Mouse (Mus musculus): ENCODE results near the gene Traf5. TPM values are rescaled to one million over a fixed set of nuclear protein-coding genes. Genes with fewer than 3 reads are reported as not detected.
A peak's percentile ranks its signal among the peaks of the same experiment; 100 is the strongest.

The Traf5 gene
- polyA plus RNA-seq, 1 experiment from 2014 or later: 21.3 TPM

- H3K9ac ChIP-seq (ENCODE audit: low read length): no peak overlapping the region
- ATAC-seq (replicated peaks; ENCODE audit: low FRiP score, low TSS enrichment, low read depth) (no peak), DNase-seq (ENCODE audit: low spot score) (no peak)
- H3K27ac ChIP-seq (ENCODE audit: low read depth): no peak overlapping the region
- H3K4me3 ChIP-seq (ENCODE audit: low read depth, low read length): no peak overlapping the region
- H3K36me3 ChIP-seq (ENCODE audit: control insufficient read depth, insufficient read depth, low read length): no peaks in the 10 kb centered on the region
- peaks cover 42% of the 10 kb centered on the region for H3K4me1 ChIP-seq (replicated peaks; ENCODE audit: control insufficient read depth, insufficient read depth, low read length)
- no peak overlapping the region for H3K4me2 ChIP-seq (ENCODE audit: low read length)
- H3K27me3 ChIP-seq (replicated peaks; ENCODE audit: control insufficient read depth, insufficient read depth, low read length): no peaks in the 10 kb centered on the region
- H3K9me3 ChIP-seq (ENCODE audit: control insufficient read depth, low read length): peaks cover 9% of the 10 kb centered on the region
These were observed 15.4 kb downstream of the Traf5 start for GRCm38 (mm10) chr1:192076796-192077535.

DNA sequence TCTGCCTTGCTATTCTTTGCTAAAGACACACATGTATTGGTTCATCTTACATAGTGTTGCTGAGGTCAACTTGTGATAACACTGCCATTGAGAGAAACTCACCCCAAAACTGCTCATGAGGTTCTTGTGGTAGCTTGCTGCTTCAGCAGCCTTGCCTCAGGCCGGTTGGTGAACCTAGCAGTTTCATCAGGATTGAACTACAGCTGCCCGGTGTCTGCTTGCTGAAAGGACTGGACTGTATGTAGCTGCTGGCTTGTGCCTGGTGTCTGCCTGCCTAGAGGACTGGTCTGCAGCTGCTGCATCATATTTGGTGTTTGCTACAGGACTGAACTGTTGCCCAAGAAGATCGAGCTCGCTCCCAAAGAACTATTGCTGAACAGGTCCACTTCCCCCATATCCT, 16.3 kb downstream of the Traf5 start:
- Histone ChIP-seq H3K9ac (ENCODE audit: low read length) (no peak overlapping the region), H3K9me3 (ENCODE audit: control insufficient read depth, low read length) (0 out of 2 replicates have a peak, but pooled peaks cover 3% of the 10 kb centered on the region), H3K27ac (ENCODE audit: low read depth) (no peak overlapping the region), H3K4me1 (replicated peaks; ENCODE audit: control insufficient read depth, insufficient read depth, low read length) (peaks cover 44% of the 10 kb centered on the region), H3K27me3 (replicated peaks; ENCODE audit: control insufficient read depth, insufficient read depth, low read length) (no peaks in the 10 kb centered on the region), H3K36me3 (ENCODE audit: control insufficient read depth, insufficient read depth, low read length) (no peaks in the 10 kb centered on the region), H3K4me2 (ENCODE audit: low read length) (no peak overlapping the region), H3K4me3 (ENCODE audit: low read depth, low read length) (no peak overlapping the region)
- DNase-seq (ENCODE audit: low spot score) (no peak), ATAC-seq (replicated peaks; ENCODE audit: low FRiP score, low TSS enrichment, low read depth) (no peak)
- WGBS: 44% methylated on average over 4 of the region's 4 CpGs

DNA sequence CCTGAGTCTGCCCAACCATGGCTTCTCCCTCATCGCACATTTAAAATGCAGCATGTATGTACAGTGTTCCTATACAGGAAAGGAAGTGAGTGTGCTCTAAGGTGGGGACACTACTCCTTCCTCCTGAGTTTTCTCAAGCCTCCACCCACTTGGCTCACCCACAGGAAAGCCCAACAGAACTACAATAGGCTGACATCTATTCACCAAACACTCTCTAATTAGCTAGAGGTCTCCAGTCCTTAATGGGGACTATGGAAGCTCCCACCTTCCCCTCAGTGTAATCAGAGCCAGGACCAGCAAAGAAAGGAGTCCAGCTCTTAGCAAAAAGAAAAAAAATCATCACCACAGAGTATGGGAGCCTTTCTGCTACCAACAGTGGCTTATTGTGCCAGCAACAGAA, 17.5 kb downstream of the Traf5 start:
- Histone ChIP-seq H3K9me3 (ENCODE audit: control insufficient read depth, low read length) (no peaks in the 10 kb centered on the region), H3K4me2 (ENCODE audit: low read length) (no peak overlapping the region), H3K4me3 (ENCODE audit: low read depth, low read length) (no peak overlapping the region), H3K9ac (ENCODE audit: low read length) (no peak overlapping the region), H3K36me3 (ENCODE audit: control insufficient read depth, insufficient read depth, low read length) (no peaks in the 10 kb centered on the region), H3K27ac (ENCODE audit: low read depth) (no peak overlapping the region), H3K4me1 (replicated peaks; ENCODE audit: control insufficient read depth, insufficient read depth, low read length) (peaks cover 56% of the 10 kb centered on the region), H3K27me3 (replicated peaks; ENCODE audit: control insufficient read depth, insufficient read depth, low read length) (no peaks in the 10 kb centered on the region)
- WGBS: 44% methylated on average over 1 of the region's 1 CpGs
- DNase-seq (ENCODE audit: low spot score) (no peak), ATAC-seq (replicated peaks; ENCODE audit: low FRiP score, low TSS enrichment, low read depth) (no peak)

GRCm38 (mm10) chr1:192072426-192072825, 19.9 kb downstream of the Traf5 start:
- Histone ChIP-seq H3K4me1 (replicated peaks; ENCODE audit: control insufficient read depth, insufficient read depth, low read length) (peaks cover 41% of the 10 kb centered on the region), H3K4me2 (ENCODE audit: low read length) (no peak overlapping the region), H3K27ac (ENCODE audit: low read depth) (no peak overlapping the region), H3K4me3 (ENCODE audit: low read depth, low read length) (no peak overlapping the region), H3K9ac (ENCODE audit: low read length) (no peak overlapping the region), H3K36me3 (ENCODE audit: control insufficient read depth, insufficient read depth, low read length) (no peaks in the 10 kb centered on the region), H3K9me3 (ENCODE audit: control insufficient read depth, low read length) (no peaks in the 10 kb centered on the region), H3K27me3 (replicated peaks; ENCODE audit: control insufficient read depth, insufficient read depth, low read length) (no peaks in the 10 kb centered on the region)
- WGBS: 76% methylated on average over 1 of the region's 1 CpGs
- DNase-seq (ENCODE audit: low spot score) (no peak), ATAC-seq (replicated peaks; ENCODE audit: low FRiP score, low TSS enrichment, low read depth) (no peak)

GRCm38 (mm10) chr1:192070618-192071051, 21.7 kb downstream of the Traf5 start:
- peaks cover 15% of the 10 kb centered on the region for H3K36me3 ChIP-seq (ENCODE audit: control insufficient read depth, insufficient read depth, low read length)
- peak overlapping the region; percentile 65; the same call in 1 of the 2 replicates for H3K27ac ChIP-seq (ENCODE audit: low read depth)
- peak overlapping the region; percentile 34 for H3K4me2 ChIP-seq (ENCODE audit: low read length)
- H3K4me1 ChIP-seq (replicated peaks; ENCODE audit: control insufficient read depth, insufficient read depth, low read length): peaks cover 26% of the 10 kb centered on the region
- no peak overlapping the region for H3K9ac ChIP-seq (ENCODE audit: low read length)
- H3K9me3 ChIP-seq (ENCODE audit: control insufficient read depth, low read length): no peaks in the 10 kb centered on the region
- WGBS: 38% methylated on average over 3 of the region's 3 CpGs
- peak; percentile 40; the same call in 1 of the 2 replicates for ATAC-seq (replicated peaks; ENCODE audit: low FRiP score, low TSS enrichment, low read depth)
- DNase-seq (ENCODE audit: low spot score): peak; percentile 63
- H3K27me3 ChIP-seq (replicated peaks; ENCODE audit: control insufficient read depth, insufficient read depth, low read length): no peaks in the 10 kb centered on the region
- H3K4me3 ChIP-seq (ENCODE audit: low read depth, low read length): no peak overlapping the region

DNA sequence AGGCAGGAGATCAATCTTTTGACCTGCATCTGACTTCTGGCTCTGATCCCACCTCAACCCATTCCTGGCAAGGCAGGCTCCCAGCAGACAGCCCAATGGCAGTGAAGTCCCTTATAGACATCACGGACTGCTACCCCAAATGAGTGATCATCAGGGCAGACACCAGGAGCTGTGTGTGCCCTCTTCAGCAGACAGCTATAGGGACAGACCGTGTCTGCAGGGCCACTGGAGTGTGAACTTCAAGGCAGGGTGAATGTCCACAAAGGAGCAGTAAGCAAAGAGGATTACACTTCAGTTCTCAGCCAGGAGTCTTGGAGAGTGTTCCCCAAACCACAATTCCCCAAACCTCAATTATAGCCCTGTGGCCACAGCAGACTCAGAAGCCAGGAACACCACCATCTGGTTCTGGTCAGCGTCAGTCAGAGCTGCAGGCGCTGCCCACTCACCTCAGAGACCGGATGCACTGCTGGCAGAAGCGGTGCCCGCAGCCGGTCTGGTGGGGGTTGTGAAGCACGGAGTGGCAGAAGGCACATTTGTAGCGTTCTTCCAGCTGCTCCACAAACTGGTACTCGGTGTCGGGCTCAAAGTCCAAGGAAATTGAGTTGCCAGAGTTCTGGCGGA, 22.3 kb downstream of the Traf5 start:
- H3K27me3 ChIP-seq (replicated peaks; ENCODE audit: control insufficient read depth, insufficient read depth, low read length): no peaks in the 10 kb centered on the region
- peaks cover 19% of the 10 kb centered on the region for H3K36me3 ChIP-seq (ENCODE audit: control insufficient read depth, insufficient read depth, low read length)
- no peak overlapping the region for H3K9ac ChIP-seq (ENCODE audit: low read length)
- DNase-seq (ENCODE audit: low spot score) (no peak), ATAC-seq (replicated peaks; ENCODE audit: low FRiP score, low TSS enrichment, low read depth) (peak; percentile 18; the same call in 1 of the 2 replicates)
- peaks cover 26% of the 10 kb centered on the region for H3K4me1 ChIP-seq (replicated peaks; ENCODE audit: control insufficient read depth, insufficient read depth, low read length)
- H3K27ac ChIP-seq (ENCODE audit: low read depth): peak overlapping the region; percentile 65
- H3K9me3 ChIP-seq (ENCODE audit: control insufficient read depth, low read length): no peaks in the 10 kb centered on the region
- peak overlapping the region; percentile 34 for H3K4me2 ChIP-seq (ENCODE audit: low read length)
- no peak overlapping the region for H3K4me3 ChIP-seq (ENCODE audit: low read depth, low read length)
- 27% methylated on average over 13 of the region's 13 CpGs for WGBS

- Histone ChIP-seq H3K27ac (ENCODE audit: low read depth) (no peak overlapping the region), H3K9me3 (ENCODE audit: control insufficient read depth, low read length) (peaks cover 5% of the 10 kb centered on the region; the same call in 1 of the 2 replicates), H3K36me3 (ENCODE audit: control insufficient read depth, insufficient read depth, low read length) (peaks cover 33% of the 10 kb centered on the region), H3K4me1 (replicated peaks; ENCODE audit: control insufficient read depth, insufficient read depth, low read length) (peaks cover 19% of the 10 kb centered on the region), H3K4me3 (ENCODE audit: low read depth, low read length) (no peak overlapping the region), H3K27me3 (replicated peaks; ENCODE audit: control insufficient read depth, insufficient read depth, low read length) (no peaks in the 10 kb centered on the region), H3K4me2 (ENCODE audit: low read length) (no peak overlapping the region), H3K9ac (ENCODE audit: low read length) (no peak overlapping the region)
- ATAC-seq (replicated peaks; ENCODE audit: low FRiP score, low TSS enrichment, low read depth): no peak
- DNase-seq (ENCODE audit: low spot score): no peak
- 45% methylated on average over 2 of the region's 2 CpGs for WGBS
These were observed 24.2 kb downstream of the Traf5 start for GRCm38 (mm10) chr1:192068188-192068587.

DNA sequence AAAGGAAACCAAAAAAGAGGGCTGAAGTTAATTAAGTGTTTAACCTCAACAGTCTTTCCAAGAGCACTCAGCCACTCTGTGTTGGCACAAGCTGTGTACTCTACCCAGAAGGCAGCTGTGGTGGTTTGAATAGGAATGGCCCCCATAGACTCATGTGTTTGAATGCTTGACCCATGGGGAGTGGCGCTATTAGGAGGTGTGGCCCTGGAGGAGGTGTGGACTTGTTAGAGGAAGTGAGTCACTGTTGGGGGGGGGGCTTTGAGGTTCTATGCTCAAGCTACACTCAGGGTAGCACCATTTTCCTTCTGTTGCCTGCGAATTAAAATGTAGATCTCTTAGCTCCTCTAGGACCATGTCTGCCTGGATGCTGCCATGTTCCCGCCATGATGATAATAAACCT, 25.4 kb downstream of the Traf5 start:
- DNase-seq (ENCODE audit: low spot score) (no peak), ATAC-seq (replicated peaks; ENCODE audit: low FRiP score, low TSS enrichment, low read depth) (no peak)
- H3K4me1 ChIP-seq (replicated peaks; ENCODE audit: control insufficient read depth, insufficient read depth, low read length): peaks cover 17% of the 10 kb centered on the region
- 98% methylated on average over 3 of the region's 3 CpGs for WGBS
- H3K27me3 ChIP-seq (replicated peaks; ENCODE audit: control insufficient read depth, insufficient read depth, low read length): no peaks in the 10 kb centered on the region
- H3K36me3 ChIP-seq (ENCODE audit: control insufficient read depth, insufficient read depth, low read length): peaks cover 43% of the 10 kb centered on the region
- H3K9me3 ChIP-seq (ENCODE audit: control insufficient read depth, low read length): peaks cover 5% of the 10 kb centered on the region; the same call in 1 of the 2 replicates
- no peak overlapping the region for H3K4me3 ChIP-seq (ENCODE audit: low read depth, low read length)
- no peak overlapping the region for H3K4me2 ChIP-seq (ENCODE audit: low read length)
- no peak overlapping the region for H3K9ac ChIP-seq (ENCODE audit: low read length)
- no peak overlapping the region for H3K27ac ChIP-seq (ENCODE audit: low read depth)
